Mouse (Mus musculus): Measurements from ENCODE around the gene Gm28035.

GRCm38 (mm10) chr2:30237881-30238280 is 2.5 kb upstream of the Gm28035 start:
- TF ChIP-seq CTCF (IDR thresholded peaks at IDR 0.05; ENCODE audit: low read depth, low read length) (no peak), POLR2AphosphoS5 (IDR thresholded peaks at IDR 0.05; ENCODE audit: insufficient replicate concordance, low read depth, low read length) (no peak), GATA1 (IDR thresholded peaks at IDR 0.05; ENCODE audit: borderline replicate concordance, low read length) (no peak), GATA2 (IDR thresholded peaks at IDR 0.05; ENCODE audit: borderline replicate concordance, low read depth, low read length) (no peak)

All from G1E (cell line).